Mouse (Mus musculus): ENCODE data around the gene Slc35e2.

DNA sequence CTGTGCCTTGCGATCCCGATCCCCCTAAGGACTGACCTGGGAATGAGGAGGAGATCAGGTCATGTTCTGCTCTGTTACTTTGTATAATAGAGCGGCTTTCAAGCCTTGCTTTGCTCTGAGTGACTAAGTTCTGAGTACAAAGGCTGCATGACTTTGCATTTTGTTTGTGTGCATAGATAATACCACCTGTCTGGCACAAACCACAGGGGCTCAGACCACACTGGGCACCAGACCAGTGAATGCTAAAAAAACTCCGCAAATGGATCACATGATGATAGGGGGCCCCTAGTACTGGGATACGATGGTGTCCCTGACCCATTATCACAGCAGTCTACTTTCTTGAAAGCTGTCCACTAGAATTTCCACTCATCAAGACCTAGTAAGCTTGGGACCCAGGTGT is 4.6 kb upstream of the Slc35e2 start:
- no peak for TF ChIP-seq CTCF (IDR thresholded peaks at IDR 0.05)
- no peak for TF ChIP-seq EP300 (IDR thresholded peaks at IDR 0.05)
